Mouse (Mus musculus): ENCODE measurements around the gene Cd163. TPM values are rescaled to one million over a fixed set of nuclear protein-coding genes. Genes with fewer than 3 reads are reported as not detected.

Gene Cd163
- polyA plus RNA-seq, 1 experiment from 2014 or later = 0.15 TPM

DNA sequence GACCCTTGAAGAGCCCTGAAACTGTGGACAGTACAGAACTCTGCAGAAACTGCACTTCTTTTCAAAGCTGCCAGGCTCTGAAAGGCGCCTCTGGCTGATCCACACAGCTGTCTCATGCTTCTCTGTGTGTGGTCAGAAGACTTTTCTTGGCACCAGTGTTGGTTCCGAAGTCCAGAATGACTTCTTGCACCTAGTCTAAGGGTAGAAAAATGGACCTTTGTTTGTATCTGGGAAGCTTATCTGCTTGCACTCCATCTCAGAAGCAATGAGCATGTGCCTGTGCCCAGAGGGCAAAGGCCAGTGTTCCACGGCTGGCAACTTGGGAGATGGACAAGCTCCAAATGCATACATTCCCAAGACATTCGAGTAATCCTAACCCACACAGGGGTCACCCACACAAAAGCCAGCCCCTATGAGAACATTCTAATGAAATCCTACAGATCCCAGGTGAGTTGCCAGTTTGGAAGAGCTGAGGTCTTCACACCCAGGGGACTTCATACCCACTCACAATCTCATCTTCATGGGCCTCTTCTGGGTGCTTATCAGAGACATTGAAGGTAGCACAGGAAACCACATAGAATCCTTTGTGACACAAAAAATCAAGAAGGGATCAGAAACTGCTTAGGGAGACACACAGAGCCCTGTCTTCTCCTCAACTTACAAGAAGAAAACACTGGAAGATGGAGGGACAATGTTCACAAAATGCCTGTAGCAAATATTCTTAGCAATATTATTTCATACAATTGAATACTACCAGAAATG lies 73.2 kb downstream of the Cd163 start:
- Histone ChIP-seq H3K36me3 (ENCODE audit: control insufficient read depth, insufficient read depth, low read length) (no peaks in the 10 kb centered on the region), H3K9ac (ENCODE audit: low read depth, low read length) (no peak overlapping the region), H3K27ac (ENCODE audit: low read depth, low read length) (no peak overlapping the region), H3K4me2 (replicated peaks; ENCODE audit: low read depth, low read length) (no peak overlapping the region), H3K4me3 (ENCODE audit: low read length) (no peak overlapping the region), H3K9me3 (ENCODE audit: control insufficient read depth, low read length) (no peaks in the 10 kb centered on the region), H3K27me3 (ENCODE audit: control insufficient read depth, insufficient read depth, low read length) (no peaks in the 10 kb centered on the region), H3K4me1 (ENCODE audit: control insufficient read depth, insufficient read depth, low read length) (no peaks in the 10 kb centered on the region)
- 59% methylated on average over 4 of the region's 4 CpGs for WGBS
- ATAC-seq (ENCODE audit: low FRiP score, low TSS enrichment) = no peak

DNA sequence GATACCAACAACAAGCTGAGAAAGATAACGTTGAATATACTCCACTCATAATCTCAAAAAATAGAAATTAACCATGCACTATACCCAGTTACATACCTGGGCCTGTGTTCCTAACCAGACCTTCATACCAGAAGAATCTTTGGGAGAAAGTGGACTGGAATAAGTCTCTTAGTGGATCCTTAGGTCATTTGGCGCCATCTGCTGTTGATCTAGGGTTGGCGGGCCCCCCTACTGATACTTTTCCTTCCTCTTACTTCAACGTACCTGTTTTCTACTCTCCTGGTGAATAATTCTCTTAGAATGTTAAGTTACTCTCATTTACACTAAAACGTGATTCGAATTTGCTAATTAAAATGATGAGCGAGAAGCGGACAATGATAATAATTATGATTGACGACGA lies 74.9 kb downstream of the Cd163 start:
- no peaks in the 10 kb centered on the region for H3K9me3 ChIP-seq (ENCODE audit: control insufficient read depth, low read length)
- no peak overlapping the region for H3K9ac ChIP-seq (ENCODE audit: low read depth, low read length)
- H3K36me3 ChIP-seq (ENCODE audit: control insufficient read depth, insufficient read depth, low read length) = no peaks in the 10 kb centered on the region
- H3K27me3 ChIP-seq (ENCODE audit: control insufficient read depth, insufficient read depth, low read length) = no peaks in the 10 kb centered on the region
- ATAC-seq (ENCODE audit: low FRiP score, low TSS enrichment) = no peak
- H3K4me3 ChIP-seq (ENCODE audit: low read length) = no peak overlapping the region
- 32% methylated on average over 10 of the region's 10 CpGs for WGBS
- H3K27ac ChIP-seq (ENCODE audit: low read depth, low read length) = no peak overlapping the region
- H3K4me1 ChIP-seq (ENCODE audit: control insufficient read depth, insufficient read depth, low read length) = no peaks in the 10 kb centered on the region
- H3K4me2 ChIP-seq (replicated peaks; ENCODE audit: low read depth, low read length) = no peak overlapping the region

Other genes with a start within 250 kb of the Cd163 start
- not detected in 2 replicates for gene Vmn2r27, start 72.8 kb upstream of the Cd163 start, polyA plus RNA-seq (2014; fragmentation: Nextera tagmentation; extraction: Ambion mirVana)
- gene Pex5, start 110.4 kb downstream of the Cd163 start, polyA plus RNA-seq (2014; fragmentation: Nextera tagmentation; extraction: Ambion mirVana) = 26.8 and 35.3 TPM in 2 replicates
- 2.8 TPM in 2 replicates for gene Clstn3, start 160.1 kb downstream of the Cd163 start, polyA plus RNA-seq (2014; fragmentation: Nextera tagmentation; extraction: Ambion mirVana)
- gene C1rl, start 188.5 kb downstream of the Cd163 start, polyA plus RNA-seq (2014; fragmentation: Nextera tagmentation; extraction: Ambion mirVana) = 0.71 and 1.1 TPM in 2 replicates
- 3.9 and 4.3 TPM in 2 replicates for gene C1ra, start 207.7 kb downstream of the Cd163 start, polyA plus RNA-seq (2014; fragmentation: Nextera tagmentation; extraction: Ambion mirVana)
- 8.8 and 11.9 TPM in 2 replicates for gene C1s1, start 237.7 kb downstream of the Cd163 start, polyA plus RNA-seq (2014; fragmentation: Nextera tagmentation; extraction: Ambion mirVana)

Data from kidney, embryonic 14.5 days (tissue).